Mouse (Mus musculus): ENCODE results near the gene Btbd35f21. TPM values are rescaled to one million over a fixed set of nuclear protein-coding genes. Genes with fewer than 3 reads are reported as not detected.
"Not testable (repeated sequence)": the region's sequence is repeated elsewhere in the genome, so short reads cannot be mapped to it uniquely, and the experiment has no call there.

Btbd35f21 gene
- not detected in 2 replicates for polyA plus RNA-seq (2014; fragmentation: Nextera tagmentation; extraction: Ambion mirVana)

DNA sequence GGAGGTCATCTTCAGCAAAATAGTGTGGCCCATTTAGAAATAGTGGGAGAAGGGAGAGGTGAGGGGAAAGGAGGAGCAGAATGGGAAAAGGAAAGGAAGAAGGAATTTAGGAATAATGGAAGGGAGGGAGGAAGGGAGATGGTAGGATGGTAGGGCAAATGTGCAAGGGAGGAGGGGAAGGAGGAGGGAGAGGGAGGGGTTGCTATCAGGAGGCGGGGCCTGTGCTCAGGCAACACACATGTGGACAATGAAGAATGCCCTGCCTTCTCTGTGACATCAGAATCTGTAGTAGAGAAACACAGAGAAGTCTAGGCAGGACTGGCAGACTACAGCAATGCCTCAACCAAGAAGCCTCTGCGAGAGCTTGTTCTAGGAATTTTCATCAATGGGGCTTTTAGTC, at the start of gene Btbd35f21:
Gene Btbd35f21 (plus strand): TSS at position 301 of the 400 bp plus-strand sequence.
- not testable (repeated sequence) for H3K36me3 ChIP-seq (ENCODE audit: control insufficient read depth, insufficient read depth, low read length); H3K4me3 ChIP-seq (replicated peaks; ENCODE audit: low read depth, low read length); H3K9ac ChIP-seq (replicated peaks; ENCODE audit: low read length); H3K27ac ChIP-seq (replicated peaks; ENCODE audit: low read depth, low read length); H3K4me2 ChIP-seq (ENCODE audit: low read length); H3K4me1 ChIP-seq (ENCODE audit: control insufficient read depth, insufficient read depth, low read length); ATAC-seq (ENCODE audit: low FRiP score, low TSS enrichment); DNase-seq; H3K9me3 ChIP-seq (ENCODE audit: control insufficient read depth, low read length); H3K27me3 ChIP-seq (ENCODE audit: control insufficient read depth, insufficient read depth, low read length)
- no CpG with 5 or more reads among the region's 2 CpGs for WGBS

Other genes with a start within 250 kb of the Btbd35f21 start
- gene Btbd35f1, start 166.1 kb upstream of the Btbd35f21 start, polyA plus RNA-seq (2014; fragmentation: Nextera tagmentation; extraction: Ambion mirVana), result not detected in 2 replicates
- not detected in 2 replicates for gene Gm5926, start 75.4 kb upstream of the Btbd35f21 start, polyA plus RNA-seq (2014; fragmentation: Nextera tagmentation; extraction: Ambion mirVana)
- gene Btbd35f30, start 168.5 kb downstream of the Btbd35f21 start, polyA plus RNA-seq (2014; fragmentation: Nextera tagmentation; extraction: Ambion mirVana), result not detected in 2 replicates
- gene Gm21789, start 215.7 kb downstream of the Btbd35f21 start, polyA plus RNA-seq (2014; fragmentation: Nextera tagmentation; extraction: Ambion mirVana), result not detected in 2 replicates
- gene Btbd35f5, start 247.8 kb downstream of the Btbd35f21 start, polyA plus RNA-seq (2014; fragmentation: Nextera tagmentation; extraction: Ambion mirVana), result not detected in 2 replicates

Data from midbrain, embryonic 14.5 days (tissue).